Mouse (Mus musculus) hindbrain, embryonic 15.5 days (tissue): Measurements from ENCODE around the gene Zbtb38. TPM values are rescaled to one million over a fixed set of nuclear protein-coding genes. Genes with fewer than 3 reads are reported as not detected.

Source experiments
- ATAC-seq: fragments of 200-750 bp; cut with Nextera tagmentation; 2 replicates; pipeline ENCODE4 v1.8.0; 2017; ENCODE audit warnings: low read depth, moderate number of reproducible peaks, moderate TSS enrichment; ENCODE audit not compliant: low FRiP score
- H3K27ac ChIP-seq: fragments of 300-500 bp; sonication (generic); replicated peaks from 2 replicates; pipeline ENCODE4 v1.5.1; 2015; ENCODE audit warnings: mild to moderate bottlenecking, inconsistent platforms
- H3K27me3 ChIP-seq: fragments of 300-500 bp; sonication (generic); 2 replicates; pipeline ENCODE4 v1.6.1; 2015; ENCODE audit warnings: control low read depth, inconsistent platforms
- H3K36me3 ChIP-seq: fragments of 300-500 bp; sonication (generic); 2 replicates; pipeline ENCODE4 v1.6.1; 2015; ENCODE audit warnings: control low read depth, inconsistent platforms
- H3K4me1 ChIP-seq: fragments of 300-500 bp; sonication (generic); replicated peaks from 2 replicates; pipeline ENCODE4 v1.6.1; 2015; ENCODE audit warnings: control low read depth, inconsistent platforms
- H3K4me2 ChIP-seq: fragments of 300-500 bp; sonication (generic); 2 replicates; pipeline ENCODE4 v1.6.1; 2015; ENCODE audit warnings: moderate library complexity, mild to moderate bottlenecking, inconsistent platforms
- H3K4me3 ChIP-seq: fragments of 300-500 bp; sonication (generic); 2 replicates; pipeline ENCODE4 v1.5.1; 2015; ENCODE audit warnings: mild to moderate bottlenecking, inconsistent platforms
- H3K9ac ChIP-seq: fragments of 300-500 bp; sonication (generic); 2 replicates; pipeline ENCODE4 v1.6.1; 2015; ENCODE audit warnings: inconsistent platforms
- H3K9me3 ChIP-seq: fragments of 300-500 bp; sonication (generic); 2 replicates; pipeline ENCODE4 v1.6.1; 2016; ENCODE audit warnings: control low read depth, inconsistent platforms
- WGBS: fragments of 180-500 bp; shearing (Covaris S2); methylation state at CpG from one replicate; pipeline ENCODE4 v1.1.7; 2015; 5-methylcytosine and 5-hydroxymethylcytosine counted together
- polyA plus RNA-seq: library from polyadenylated mRNA; unstranded; fragments of >200 nt; fragmentation: Nextera tagmentation; extraction: Ambion mirVana; gene quantifications from 2 replicates; pipeline ENCODE4 v1.2.1, GENCODE M21; 2015

The Zbtb38 gene
- polyA plus RNA-seq, 1 experiment from 2014 or later = 46.1 TPM

DNA sequence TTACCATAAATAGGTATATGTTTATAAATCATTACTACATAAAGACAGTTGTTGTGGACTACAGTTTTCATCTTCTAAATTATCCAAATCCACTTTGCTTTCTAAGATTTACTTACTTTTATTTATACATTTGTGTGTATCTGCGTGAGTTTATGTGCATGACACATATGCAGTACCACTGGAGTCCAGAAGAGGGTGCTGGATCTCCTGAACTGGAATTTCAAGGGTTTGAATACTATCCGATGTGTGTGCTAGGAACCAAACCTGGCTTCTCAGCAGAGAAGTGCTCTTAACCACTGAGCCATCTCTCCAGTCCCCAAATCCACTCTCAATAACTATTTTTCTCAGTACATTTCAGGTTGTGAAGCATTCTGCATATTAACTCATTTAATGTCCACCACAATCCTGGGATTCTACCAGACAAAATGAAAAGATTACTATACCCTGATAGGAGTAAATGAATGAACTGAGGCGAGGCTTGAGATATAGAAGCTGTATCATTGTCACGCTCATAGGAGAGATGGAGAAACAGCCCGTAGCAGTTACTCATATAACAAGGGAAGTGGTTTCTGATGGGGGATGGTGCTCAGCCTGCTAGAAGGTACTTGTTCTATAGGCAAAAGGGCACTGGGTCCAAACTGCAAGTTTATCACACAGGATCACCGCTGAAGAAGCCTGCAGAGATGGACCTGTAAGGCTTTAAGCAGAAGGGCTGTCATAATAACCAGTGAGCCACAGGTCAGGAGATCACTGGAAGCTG, 53.2 kb downstream of the Zbtb38 start:
- H3K4me3 ChIP-seq = no peak overlapping the region
- H3K4me1 ChIP-seq = no peaks in the 10 kb centered on the region
- H3K9me3 ChIP-seq = no peaks in the 10 kb centered on the region
- no peak overlapping the region for H3K9ac ChIP-seq
- no peak overlapping the region for H3K27ac ChIP-seq
- peaks cover 25% of the 10 kb centered on the region for H3K36me3 ChIP-seq
- no peak for ATAC-seq
- WGBS = 95% methylated on average over 6 of the region's 6 CpGs
- no peaks in the 10 kb centered on the region for H3K27me3 ChIP-seq
- H3K4me2 ChIP-seq = no peak overlapping the region

DNA sequence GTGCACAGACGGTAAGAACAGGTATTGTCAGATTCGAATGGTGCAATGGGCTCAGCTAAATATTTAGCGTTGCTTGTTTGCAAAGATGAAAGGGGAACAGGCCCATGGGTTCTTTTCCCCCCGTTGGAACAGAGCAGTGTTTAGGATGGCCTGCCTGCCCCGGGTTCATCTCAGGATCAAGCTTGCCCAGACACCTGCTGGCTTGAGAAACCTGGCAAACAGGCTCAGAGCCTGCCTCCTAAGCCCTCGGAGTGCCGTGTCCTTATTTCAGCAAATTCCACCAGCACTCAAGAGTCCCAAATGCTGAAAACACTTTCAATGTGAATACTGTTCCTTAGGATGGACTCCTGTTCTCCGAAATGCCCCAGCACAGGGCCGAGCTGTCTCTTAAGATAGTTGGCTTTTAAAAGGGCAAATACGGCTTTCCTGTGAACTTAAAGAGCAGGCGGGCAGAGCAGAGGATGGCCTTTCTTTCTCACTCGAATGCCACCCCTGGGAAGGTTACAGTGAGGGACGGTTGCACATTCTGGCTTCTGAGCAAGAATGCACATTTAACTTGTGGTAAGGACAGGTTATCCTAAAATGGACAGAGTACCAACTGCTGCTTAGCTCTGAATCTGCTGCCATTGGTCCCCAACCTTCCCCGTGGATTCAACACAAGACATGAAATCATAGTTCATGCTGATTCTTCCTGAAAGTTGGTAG, 55.7 kb downstream of the Zbtb38 start:
- no peak overlapping the region for H3K27ac ChIP-seq
- peaks cover 17% of the 10 kb centered on the region for H3K36me3 ChIP-seq
- H3K4me3 ChIP-seq = no peak overlapping the region
- H3K4me2 ChIP-seq = no peak overlapping the region
- no peak overlapping the region for H3K9ac ChIP-seq
- H3K9me3 ChIP-seq = no peaks in the 10 kb centered on the region
- H3K4me1 ChIP-seq = no peaks in the 10 kb centered on the region
- no peaks in the 10 kb centered on the region for H3K27me3 ChIP-seq
- no peak for ATAC-seq
- 90% methylated on average over 14 of the region's 14 CpGs for WGBS

DNA sequence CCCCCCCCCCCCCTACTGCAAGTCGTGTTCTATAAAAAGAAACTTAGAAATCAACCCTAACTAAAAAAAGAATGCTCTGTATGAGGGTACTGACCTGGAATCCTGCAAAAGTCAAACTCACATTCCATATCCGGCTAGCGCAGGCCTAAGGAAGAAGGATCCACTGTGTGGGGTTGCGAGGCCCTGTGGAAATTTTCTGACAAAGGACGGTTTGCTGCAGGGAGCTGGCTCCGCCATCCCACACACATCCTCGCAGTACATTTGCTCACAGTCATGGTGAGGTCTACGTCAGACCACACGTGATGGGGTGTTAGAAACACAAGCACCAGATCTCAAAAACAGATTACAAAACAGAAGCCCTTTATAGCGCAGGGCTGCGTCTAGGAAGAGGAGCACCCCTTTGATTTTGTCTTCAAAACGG, 56.5 kb downstream of the Zbtb38 start:
- no peaks in the 10 kb centered on the region for H3K9me3 ChIP-seq
- no peaks in the 10 kb centered on the region for H3K4me1 ChIP-seq
- 0 out of 2 replicates have a peak overlapping the region, but pooled peaks have one; percentile 30 for H3K27ac ChIP-seq
- no peak overlapping the region for H3K9ac ChIP-seq
- peaks cover 11% of the 10 kb centered on the region for H3K36me3 ChIP-seq
- 82% methylated on average over 12 of the region's 12 CpGs for WGBS
- no peak for ATAC-seq
- no peak overlapping the region for H3K4me2 ChIP-seq
- H3K27me3 ChIP-seq = no peaks in the 10 kb centered on the region
- H3K4me3 ChIP-seq = no peak overlapping the region

DNA sequence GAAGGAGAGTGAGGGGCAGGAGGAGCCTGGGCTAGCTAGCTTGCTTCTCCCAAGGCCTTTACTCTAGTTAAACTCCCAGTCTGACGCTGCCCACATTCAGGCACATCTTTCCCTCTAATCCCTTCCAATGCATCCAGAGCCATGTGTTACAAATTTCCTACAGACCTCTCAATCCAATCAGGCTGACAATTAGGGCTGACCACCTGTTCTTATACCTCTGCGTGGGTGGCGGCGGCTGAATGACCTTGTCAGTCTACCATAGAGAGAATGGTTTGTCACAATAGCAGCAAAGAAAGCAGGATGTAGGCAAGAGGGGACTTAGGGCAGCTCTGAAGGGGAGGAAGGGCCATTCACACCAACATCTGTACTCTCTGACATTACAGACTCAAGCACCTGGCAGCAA, 62.2 kb downstream of the Zbtb38 start:
- H3K27me3 ChIP-seq = no peaks in the 10 kb centered on the region
- no peak overlapping the region for H3K27ac ChIP-seq
- no peak overlapping the region for H3K4me3 ChIP-seq
- H3K4me2 ChIP-seq = no peak overlapping the region
- H3K36me3 ChIP-seq = peaks cover 23% of the 10 kb centered on the region
- ATAC-seq = no peak
- H3K9ac ChIP-seq = no peak overlapping the region
- WGBS = 70% methylated on average over 4 of the region's 4 CpGs
- H3K9me3 ChIP-seq = no peaks in the 10 kb centered on the region
- H3K4me1 ChIP-seq = no peaks in the 10 kb centered on the region

DNA sequence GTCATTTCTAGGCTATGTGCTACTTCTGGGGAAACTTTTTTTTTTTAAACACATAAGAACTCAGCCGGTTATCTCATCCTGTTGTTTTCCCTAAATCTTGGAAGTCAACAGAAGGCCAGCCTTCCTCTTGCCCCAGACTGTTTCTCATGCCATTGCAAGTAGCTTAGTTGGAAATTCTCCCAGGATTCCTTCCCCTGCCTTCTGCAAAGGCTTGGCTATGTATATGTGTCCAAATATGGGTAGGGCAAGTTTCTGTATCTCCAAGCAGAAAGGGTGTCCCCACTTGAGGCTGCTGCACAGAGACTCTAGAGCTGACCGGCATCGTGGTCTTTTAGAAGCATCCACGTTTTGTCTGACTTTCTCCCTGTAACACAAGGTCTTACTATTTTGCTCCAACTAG, 63.6 kb downstream of the Zbtb38 start:
- Histone ChIP-seq H3K9ac (no peak overlapping the region), H3K9me3 (no peaks in the 10 kb centered on the region), H3K4me3 (no peak overlapping the region), H3K27me3 (no peaks in the 10 kb centered on the region), H3K4me2 (no peak overlapping the region), H3K36me3 (peaks cover 25% of the 10 kb centered on the region), H3K4me1 (no peaks in the 10 kb centered on the region), H3K27ac (no peak overlapping the region)
- 91% methylated on average over 4 of the region's 4 CpGs for WGBS
- no peak for ATAC-seq

DNA sequence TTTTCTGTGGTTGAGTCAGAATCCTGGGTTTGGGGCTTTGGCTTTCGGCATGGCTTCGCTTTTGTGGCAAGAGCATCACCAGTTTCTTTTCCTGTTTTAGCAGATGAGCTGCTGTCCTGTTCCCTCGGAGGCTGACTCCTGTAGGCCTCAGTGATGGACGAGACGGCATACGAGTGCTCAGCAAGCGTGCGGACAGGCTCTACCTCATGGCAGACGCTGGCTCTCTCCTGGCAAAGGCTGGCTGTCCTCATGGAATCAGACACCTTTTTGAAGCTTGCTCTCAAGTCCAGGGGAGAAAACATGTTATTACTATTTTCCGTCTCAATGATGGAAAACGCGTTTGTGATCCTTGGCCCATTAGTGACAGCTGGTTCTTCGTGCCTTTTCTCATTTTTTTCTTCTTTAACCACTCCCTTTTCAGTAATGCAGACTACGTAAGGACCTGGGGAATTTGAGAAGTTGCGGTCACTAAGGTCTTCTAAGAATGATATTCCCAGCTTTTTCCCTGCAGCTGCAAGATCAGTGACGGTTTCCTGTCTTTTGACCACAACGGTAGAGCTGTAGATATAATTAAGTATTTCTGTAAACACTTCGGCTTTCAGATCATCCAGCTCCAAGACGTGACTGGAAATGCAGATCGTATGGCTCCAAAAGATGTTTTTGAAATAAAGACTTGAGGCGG, 64.3 kb downstream of the Zbtb38 start:
- ATAC-seq = no peak
- Histone ChIP-seq H3K27me3 (no peaks in the 10 kb centered on the region), H3K27ac (no peak overlapping the region), H3K36me3 (peaks cover 25% of the 10 kb centered on the region), H3K4me3 (no peak overlapping the region), H3K4me1 (no peaks in the 10 kb centered on the region), H3K4me2 (no peak overlapping the region), H3K9me3 (no peaks in the 10 kb centered on the region), H3K9ac (no peak overlapping the region)
- WGBS = 85% methylated on average over 21 of the region's 21 CpGs

DNA sequence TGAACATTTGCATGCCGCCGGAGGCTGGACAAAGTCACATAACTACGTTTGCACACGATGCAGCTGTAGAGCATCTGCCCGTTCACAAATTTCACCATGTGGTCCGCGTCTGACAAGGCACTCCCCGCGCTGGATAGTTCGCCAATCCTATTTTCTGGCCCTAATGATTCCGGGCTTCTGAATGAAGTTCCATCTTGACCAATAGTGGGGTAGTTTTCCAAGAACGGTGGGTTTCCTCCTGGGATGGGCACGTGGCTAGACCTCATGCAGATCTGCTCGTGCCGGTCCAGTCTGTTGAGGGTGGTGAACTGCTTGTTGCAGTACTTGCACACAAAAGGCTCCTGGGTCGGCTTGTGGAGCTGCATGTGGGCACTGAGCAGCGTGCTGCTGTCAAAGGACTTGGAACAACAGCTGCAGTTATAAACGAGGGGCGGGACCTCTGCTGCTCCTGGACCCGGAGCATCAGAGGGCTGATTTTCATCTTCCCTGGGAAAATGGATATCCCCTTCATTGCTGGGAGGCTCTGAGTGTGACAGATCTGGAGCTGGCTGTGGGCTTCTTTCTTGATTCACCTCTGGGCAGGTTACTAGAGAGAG, 64.9 kb downstream of the Zbtb38 start:
- no peak for ATAC-seq
- no peaks in the 10 kb centered on the region for H3K27me3 ChIP-seq
- no peak overlapping the region for H3K4me2 ChIP-seq
- peaks cover 25% of the 10 kb centered on the region for H3K36me3 ChIP-seq
- no peak overlapping the region for H3K27ac ChIP-seq
- H3K4me3 ChIP-seq = no peak overlapping the region
- WGBS = 76% methylated on average over 20 of the region's 20 CpGs
- no peaks in the 10 kb centered on the region for H3K4me1 ChIP-seq
- no peak overlapping the region for H3K9ac ChIP-seq
- H3K9me3 ChIP-seq = no peaks in the 10 kb centered on the region

DNA sequence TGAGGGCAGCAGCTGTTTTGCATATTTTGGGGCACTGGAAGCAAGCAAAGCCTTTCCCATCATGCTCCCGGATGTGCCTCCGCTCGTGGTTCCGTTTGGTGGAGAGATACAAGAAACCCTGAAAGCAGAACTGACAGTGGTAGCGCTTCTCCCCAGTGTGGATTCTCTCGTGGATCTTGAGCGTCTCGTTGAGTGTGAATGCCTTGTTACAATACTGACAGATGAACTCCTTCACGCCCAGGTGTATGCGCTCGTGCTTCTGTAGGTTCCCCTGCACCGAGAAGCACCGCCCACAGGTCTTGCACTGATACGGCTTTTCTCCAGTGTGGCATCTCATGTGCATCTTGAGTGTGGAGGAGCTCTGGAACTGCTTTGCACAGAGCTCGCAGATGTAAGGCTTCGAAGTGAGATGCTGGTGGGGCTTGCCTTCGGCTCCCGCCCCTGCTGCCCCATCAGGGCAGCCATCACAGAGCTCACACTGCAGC, 67.0 kb downstream of the Zbtb38 start:
- Histone ChIP-seq H3K4me2 (no peak overlapping the region), H3K9ac (no peak overlapping the region), H3K9me3 (no peaks in the 10 kb centered on the region), H3K27ac (no peak overlapping the region), H3K4me1 (no peaks in the 10 kb centered on the region), H3K4me3 (no peak overlapping the region), H3K36me3 (peaks cover 25% of the 10 kb centered on the region), H3K27me3 (no peaks in the 10 kb centered on the region)
- ATAC-seq = no peak
- 90% methylated on average over 18 of the region's 18 CpGs for WGBS

DNA sequence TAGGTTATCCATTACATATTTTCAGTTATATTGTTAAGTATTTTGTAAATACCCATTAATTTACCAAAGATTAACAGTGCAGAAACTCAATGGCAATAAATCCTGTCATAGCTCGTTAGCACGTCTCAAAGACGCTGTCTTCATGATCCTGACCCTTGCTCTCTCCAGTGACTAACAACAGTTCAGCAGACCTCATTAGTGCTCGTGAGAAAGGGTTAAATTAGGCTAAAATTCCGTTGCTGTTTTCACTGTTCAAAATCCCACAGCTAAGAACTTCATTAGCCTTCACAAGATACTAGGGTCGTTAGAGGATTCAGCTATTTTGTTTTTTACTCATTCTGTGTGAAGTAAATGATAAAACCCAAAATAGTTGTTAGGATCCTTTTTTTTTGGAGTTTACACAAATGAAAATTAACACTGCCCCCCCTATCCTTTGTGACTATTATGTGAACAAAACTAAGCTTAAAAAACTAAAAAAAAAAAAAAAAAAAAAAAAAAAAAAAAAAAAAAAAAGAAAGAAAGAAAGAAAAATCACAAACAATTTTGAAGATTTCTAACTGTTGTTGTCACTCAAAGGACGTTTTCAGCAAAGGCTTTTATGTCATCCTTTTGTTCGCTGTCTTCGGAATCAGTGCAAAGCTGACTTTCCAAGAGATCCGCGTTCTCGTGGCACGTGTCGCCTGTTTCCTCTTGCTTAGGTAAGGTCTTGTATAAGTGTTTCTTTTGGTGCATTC, 67.6 kb downstream of the Zbtb38 start:
- Histone ChIP-seq H3K36me3 (peaks cover 25% of the 10 kb centered on the region), H3K4me1 (no peaks in the 10 kb centered on the region), H3K9ac (no peak overlapping the region), H3K27me3 (no peaks in the 10 kb centered on the region), H3K4me3 (no peak overlapping the region), H3K27ac (no peak overlapping the region), H3K4me2 (no peak overlapping the region), H3K9me3 (no peaks in the 10 kb centered on the region)
- no peak for ATAC-seq
- 80% methylated on average over 14 of the region's 14 CpGs for WGBS

DNA sequence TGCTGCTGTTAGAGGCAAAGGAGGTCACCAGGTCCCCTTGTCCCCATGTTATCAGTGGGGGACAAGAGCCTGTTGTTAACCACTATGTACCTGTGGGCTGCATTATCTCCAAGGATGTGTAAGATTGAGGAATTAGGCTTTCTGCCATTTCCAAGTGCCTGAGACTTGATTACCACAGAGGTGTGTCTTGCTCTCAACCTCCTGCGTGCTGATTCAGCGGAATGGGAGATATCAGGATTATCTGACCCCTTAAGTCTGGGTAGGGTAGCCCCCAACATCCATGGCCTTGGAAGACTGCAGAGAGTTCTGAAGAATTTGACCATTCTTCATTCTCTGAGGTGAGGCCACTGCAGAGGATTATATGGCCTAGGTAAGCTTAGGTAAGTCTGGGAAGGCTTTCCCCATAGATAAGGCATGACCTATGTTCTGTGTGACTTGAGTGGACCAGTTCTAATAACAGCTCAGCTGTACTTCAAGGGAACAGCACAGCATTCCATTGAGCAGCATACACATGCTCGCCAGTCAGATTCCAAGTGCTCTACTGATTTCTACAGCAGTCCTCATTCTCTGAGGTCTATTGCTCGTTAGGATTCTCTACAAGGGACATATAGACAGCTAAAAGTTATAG, 68.4 kb downstream of the Zbtb38 start:
- Histone ChIP-seq H3K27ac (no peak overlapping the region), H3K27me3 (no peaks in the 10 kb centered on the region), H3K4me3 (no peak overlapping the region), H3K9ac (no peak overlapping the region), H3K4me2 (no peak overlapping the region), H3K9me3 (no peaks in the 10 kb centered on the region), H3K36me3 (peaks cover 25% of the 10 kb centered on the region), H3K4me1 (no peaks in the 10 kb centered on the region)
- ATAC-seq = no peak
- 92% methylated on average over 4 of the region's 4 CpGs for WGBS

DNA sequence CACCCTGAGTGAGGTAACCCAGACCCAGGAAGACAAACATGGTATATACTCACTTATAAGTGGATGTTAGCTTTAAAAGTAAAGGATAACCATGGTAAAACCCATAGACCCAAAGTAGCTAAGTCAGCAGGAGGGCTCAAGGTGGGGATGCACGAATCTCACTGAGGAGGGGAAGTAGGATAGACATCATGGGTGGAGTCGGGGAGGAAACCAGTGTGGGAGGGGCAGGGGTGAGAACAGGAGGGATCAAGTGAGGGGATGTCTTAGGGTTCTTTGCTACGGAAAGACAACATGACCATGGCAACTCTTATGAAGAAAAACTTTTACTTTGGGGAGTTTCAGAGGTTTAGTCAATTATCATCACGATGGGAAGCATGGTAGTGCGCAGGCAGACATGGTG, 74.0 kb downstream of the Zbtb38 start:
- Histone ChIP-seq H3K4me3 (no peak overlapping the region), H3K4me2 (no peak overlapping the region), H3K27me3 (no peaks in the 10 kb centered on the region), H3K9ac (no peak overlapping the region), H3K4me1 (no peaks in the 10 kb centered on the region), H3K27ac (no peak overlapping the region), H3K9me3 (no peaks in the 10 kb centered on the region), H3K36me3 (no peaks in the 10 kb centered on the region)
- ATAC-seq = no peak
- 87% methylated on average over 5 of the region's 5 CpGs for WGBS
